Mouse (Mus musculus): Measurements from ENCODE around the gene Uevld. TPM values are rescaled to one million over a fixed set of nuclear protein-coding genes. Genes with fewer than 3 reads are reported as not detected.
"Not testable (repeated sequence)": the region's sequence is repeated elsewhere in the genome, so short reads cannot be mapped to it uniquely, and the experiment has no call there.

Uevld gene
- total RNA-seq, 1 experiment from 2014 or later, result 4.8 TPM

GRCm38 (mm10) chr7:46883304-46883703 is 75.0 kb downstream of the Uevld start:
- ATAC-seq (replicated peaks; ENCODE audit: insufficient number of reproducible peaks, low FRiP score, low TSS enrichment, poor library complexity, severe bottlenecking), result no peak

DNA sequence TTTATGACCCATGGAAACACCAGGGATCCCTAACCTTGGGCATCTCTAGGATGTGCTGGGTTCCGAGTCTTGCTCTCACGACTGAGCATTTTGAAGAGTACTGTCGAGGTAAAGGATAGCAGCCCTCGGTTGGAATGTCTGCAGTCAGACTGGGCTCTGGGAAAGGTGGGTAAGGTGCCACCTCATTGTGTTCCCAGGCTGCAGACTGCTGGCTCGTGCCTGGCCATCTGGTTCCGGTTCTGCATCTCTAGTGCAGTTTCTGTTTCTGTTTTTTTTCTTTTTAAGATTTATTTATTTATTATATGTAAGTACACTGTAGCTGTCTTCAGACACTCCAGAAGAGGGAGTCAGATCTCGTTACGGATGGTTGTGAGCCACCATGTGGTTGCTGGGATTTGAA is 76.4 kb downstream of the Uevld start:
- not testable (repeated sequence) for ATAC-seq (replicated peaks; ENCODE audit: insufficient number of reproducible peaks, low FRiP score, low TSS enrichment, poor library complexity, severe bottlenecking)

- ATAC-seq (replicated peaks; ENCODE audit: insufficient number of reproducible peaks, low FRiP score, low TSS enrichment, poor library complexity, severe bottlenecking), result no peak
These were observed 77.3 kb downstream of the Uevld start for GRCm38 (mm10) chr7:46880992-46881391.

GRCm38 (mm10) chr7:46879851-46880250 is 78.5 kb downstream of the Uevld start:
- no peak for ATAC-seq (replicated peaks; ENCODE audit: insufficient number of reproducible peaks, low FRiP score, low TSS enrichment, poor library complexity, severe bottlenecking)

GRCm38 (mm10) chr7:46877255-46877654 is 81.1 kb downstream of the Uevld start:
- ATAC-seq (replicated peaks; ENCODE audit: insufficient number of reproducible peaks, low FRiP score, low TSS enrichment, poor library complexity, severe bottlenecking), result no peak

DNA sequence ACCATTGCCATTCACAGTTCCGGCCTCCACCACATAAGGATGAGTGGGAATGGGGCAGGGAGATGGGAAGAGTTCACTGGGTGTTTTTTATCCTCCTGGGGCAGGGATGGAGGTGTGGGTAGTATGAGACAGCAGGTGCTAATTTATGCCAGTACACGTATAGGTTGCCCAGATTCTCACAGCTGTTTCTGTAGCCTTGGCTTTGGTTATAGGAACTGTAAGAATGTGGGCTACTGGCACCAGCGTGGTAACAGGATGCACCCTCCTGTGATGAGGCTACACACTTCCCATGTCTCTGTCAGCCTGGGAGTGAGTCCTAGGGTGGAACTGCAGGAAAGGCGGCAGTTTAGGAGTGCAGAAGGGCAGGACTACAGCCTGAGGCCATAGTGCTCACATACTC is 81.5 kb downstream of the Uevld start:
- ATAC-seq (replicated peaks; ENCODE audit: insufficient number of reproducible peaks, low FRiP score, low TSS enrichment, poor library complexity, severe bottlenecking), result no peak

Other genes with a start within 250 kb of the Uevld start
- 7.8 to 13.5 TPM (median 9.5 TPM) in 3 replicates for gene Saal1, start 247.8 kb downstream of the Uevld start, total RNA-seq (2017)
- gene Saa3, start 242.8 kb downstream of the Uevld start, total RNA-seq (2017), result not detected in 3 replicates
- gene Saa4, start 225.9 kb downstream of the Uevld start, total RNA-seq (2017), result not detected in 3 replicates
- gene Saa1, start 215.5 kb downstream of the Uevld start, total RNA-seq (2017), result not detected in 3 replicates
- not detected in 3 replicates for gene Saa2, start 206.7 kb downstream of the Uevld start, total RNA-seq (2017)
- gene Hps5, start 162.5 kb downstream of the Uevld start, total RNA-seq (2017), result 70.1 to 71.8 TPM (median 71.7 TPM) in 3 replicates
- gene Gtf2h1, start 162.4 kb downstream of the Uevld start, total RNA-seq (2017), result 66.3 to 96.5 TPM (median 95.7 TPM) in 3 replicates
- gene Ldha, start 117.1 kb downstream of the Uevld start, total RNA-seq (2017), result 260 to 317 TPM (median 292 TPM) in 3 replicates
- 0.39 to 13.0 TPM (median 3.9 TPM) in 3 replicates for gene Ldhc, start 97.3 kb downstream of the Uevld start, total RNA-seq (2017)
- gene Tsg101, start 38.6 kb downstream of the Uevld start, total RNA-seq (2017), result 27.2 to 80.4 TPM (median 57.3 TPM) in 3 replicates
- not detected in 3 replicates for gene Gm9999, start 25.1 kb upstream of the Uevld start, total RNA-seq (2017)
- gene Spty2d1, start 49.9 kb upstream of the Uevld start, total RNA-seq (2017), result 84.5 to 99.8 TPM (median 97.7 TPM) in 3 replicates
- 3.2 to 7.5 TPM (median 4.8 TPM) in 3 replicates for gene Tmem86a, start 92.1 kb upstream of the Uevld start, total RNA-seq (2017)
- 1.6 TPM in 1 of 3 replicates, not detected in the others for gene Ptpn5, start 175.2 kb upstream of the Uevld start, total RNA-seq (2017)
- not detected in 3 replicates for gene Mrgpra6, start 246.4 kb upstream of the Uevld start, total RNA-seq (2017)

All from monocyte, adult 5-6 weeks (primary cell).